Mouse (Mus musculus): ENCODE results near the gene Bcar3.

GRCm38 (mm10) chr3:122396957-122397356 is 103.0 kb downstream of the Bcar3 start:
- TF ChIP-seq CTCF (IDR thresholded peaks at IDR 0.05; ENCODE audit: low read depth, low read length) (no peak), POLR2A (IDR thresholded peaks at IDR 0.05; ENCODE audit: insufficient read depth, low read length) (no peak)
